Mouse (Mus musculus) intestine, postnatal 0 days (tissue): Measurements from ENCODE around the gene Fbxo9. TPM values are rescaled to one million over a fixed set of nuclear protein-coding genes. Genes with fewer than 3 reads are reported as not detected.
A peak's percentile ranks its signal among the peaks of the same experiment; 100 is the strongest.

ENCODE experiments used
- ATAC-seq: fragments of 200-750 bp; cut with Nextera tagmentation; 2 replicates; pipeline ENCODE4 v1.8.0; 2017; ENCODE audit warnings: mild to moderate bottlenecking, moderate TSS enrichment, moderate library complexity
- H3K27ac ChIP-seq: fragments of 300-500 bp; sonication (generic); 2 replicates; pipeline ENCODE4 v1.5.1; 2014; ENCODE audit warnings: mild to moderate bottlenecking, low read depth, low read length, moderate library complexity
- H3K27me3 ChIP-seq: fragments of 300-500 bp; sonication (generic); replicated peaks from 2 replicates; pipeline ENCODE4 v1.6.1; 2014; ENCODE audit warnings: low read length, mixed read lengths; ENCODE audit not compliant: control insufficient read depth, insufficient read depth
- H3K36me3 ChIP-seq: fragments of 300-500 bp; sonication (generic); 2 replicates; pipeline ENCODE4 v1.6.1; 2014; ENCODE audit warnings: mild to moderate bottlenecking, moderate library complexity; ENCODE audit not compliant: control insufficient read depth, insufficient read depth
- H3K4me1 ChIP-seq: fragments of 300-500 bp; sonication (generic); replicated peaks from 2 replicates; pipeline ENCODE4 v1.6.1; 2014; ENCODE audit warnings: antibody characterized with exemption, low read length, mixed read lengths; ENCODE audit not compliant: control insufficient read depth, insufficient read depth
- H3K4me2 ChIP-seq: fragments of 300-500 bp; sonication (generic); replicated peaks from 2 replicates; pipeline ENCODE4 v1.6.1; 2014; ENCODE audit warnings: low read depth, mild to moderate bottlenecking, moderate library complexity
- H3K4me3 ChIP-seq: fragments of 300-500 bp; sonication (generic); 2 replicates; pipeline ENCODE4 v1.5.1; 2014; ENCODE audit warnings: low read depth, low read length
- H3K9ac ChIP-seq: fragments of 300-500 bp; sonication (generic); 2 replicates; pipeline ENCODE4 v1.6.1; 2014; ENCODE audit warnings: mild to moderate bottlenecking, low read depth, low read length
- H3K9me3 ChIP-seq: fragments of 300-500 bp; sonication (generic); 2 replicates; pipeline ENCODE4 v1.6.1; 2016; ENCODE audit warnings: mixed run types; ENCODE audit not compliant: control insufficient read depth
- CTCF ChIP-seq: sonication (generic); IDR thresholded peaks from 2 replicates; pipeline ENCODE4 v1.5.1; 2016; ENCODE audit warnings: low read depth, mild to moderate bottlenecking, control low read depth, antibody characterized with exemption, moderate library complexity
- WGBS: fragments of 180-500 bp; shearing (Covaris S2); extraction: QIAGEN DNeasy Blood & Tissue Kit; methylation state at CpG from one replicate; pipeline ENCODE4 v1.1.7; 2014; 5-methylcytosine and 5-hydroxymethylcytosine counted together
- polyA plus RNA-seq: library from polyadenylated mRNA; unstranded; fragments of >200 nt; fragmentation: Nextera tagmentation; extraction: Ambion mirVana; gene quantifications from 2 replicates; pipeline ENCODE4 v1.2.1, GENCODE M21; 2015

Fbxo9 gene
- polyA plus RNA-seq, 1 experiment from 2014 or later: 40.2 TPM

DNA sequence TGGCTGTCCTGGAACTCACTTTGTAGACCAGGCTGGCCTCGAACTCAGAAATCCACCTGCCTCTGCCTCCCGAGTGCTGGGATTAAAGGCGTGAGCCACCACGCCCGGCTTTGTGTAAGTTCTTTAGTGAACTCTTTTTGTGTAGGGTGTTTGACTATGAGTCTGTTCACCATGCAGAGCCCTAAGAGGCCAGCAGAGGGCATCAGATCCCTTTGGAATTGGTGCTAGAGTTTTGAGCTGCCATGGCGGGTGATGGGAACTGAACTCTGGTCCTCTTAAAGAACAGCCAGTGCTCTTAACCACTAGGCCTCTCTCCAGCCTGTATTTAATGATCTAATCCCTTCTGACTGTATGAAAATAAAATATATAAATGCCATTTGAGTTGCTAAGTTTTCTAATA lies 12.5 kb downstream of the Fbxo9 start:
- H3K4me1 ChIP-seq: no peaks in the 10 kb centered on the region
- no peaks in the 10 kb centered on the region for H3K9me3 ChIP-seq
- peaks cover 77% of the 10 kb centered on the region for H3K36me3 ChIP-seq
- TF ChIP-seq CTCF: peak; percentile 58
- no peak overlapping the region for H3K27ac ChIP-seq
- WGBS: 95% methylated on average over 5 of the region's 6 CpGs
- H3K4me2 ChIP-seq: no peak overlapping the region
- H3K9ac ChIP-seq: no peak overlapping the region
- no peaks in the 10 kb centered on the region for H3K27me3 ChIP-seq
- no peak overlapping the region for H3K4me3 ChIP-seq
- ATAC-seq: no peak

DNA sequence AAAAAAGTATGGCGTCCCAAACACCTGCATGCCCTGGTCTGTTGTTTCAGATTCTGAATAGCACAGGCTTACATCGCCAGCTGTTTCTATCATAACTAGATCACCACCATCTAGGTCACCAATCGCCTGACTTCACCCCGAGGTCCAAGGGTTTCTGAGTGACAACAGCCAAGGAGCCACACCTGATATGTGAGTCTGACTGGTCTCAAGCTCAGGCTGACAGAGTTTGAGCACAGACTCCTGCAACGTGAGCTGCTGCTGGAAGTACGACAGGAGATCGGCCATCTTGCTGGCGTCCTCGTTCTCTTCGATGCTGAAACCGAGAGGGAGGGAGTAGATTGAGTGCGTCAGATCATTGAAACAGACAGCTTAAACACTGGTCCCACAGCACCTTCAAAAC lies 13.2 kb downstream of the Fbxo9 start:
- Histone ChIP-seq H3K27me3 (no peaks in the 10 kb centered on the region), H3K36me3 (peaks cover 70% of the 10 kb centered on the region), H3K9ac (no peak overlapping the region), H3K27ac (no peak overlapping the region), H3K4me3 (no peak overlapping the region), H3K4me1 (no peaks in the 10 kb centered on the region), H3K4me2 (no peak overlapping the region), H3K9me3 (no peaks in the 10 kb centered on the region)
- 92% methylated on average over 12 of the region's 12 CpGs for WGBS
- no peak for TF ChIP-seq CTCF
- ATAC-seq: no peak

GRCm38 (mm10) chr9:78090596-78090995 lies 18.3 kb downstream of the Fbxo9 start:
- Histone ChIP-seq H3K9me3 (no peaks in the 10 kb centered on the region), H3K27ac (no peak overlapping the region), H3K4me3 (no peak overlapping the region), H3K9ac (no peak overlapping the region), H3K36me3 (peaks cover 52% of the 10 kb centered on the region), H3K4me2 (no peak overlapping the region), H3K27me3 (no peaks in the 10 kb centered on the region), H3K4me1 (peaks cover 4% of the 10 kb centered on the region; the same call in 1 of the 2 replicates)
- TF ChIP-seq CTCF: no peak
- 95% methylated on average over 3 of the region's 3 CpGs for WGBS
- no peak for ATAC-seq

- no peak for ATAC-seq
- Histone ChIP-seq H3K9me3 (no peaks in the 10 kb centered on the region), H3K4me2 (no peak overlapping the region), H3K4me1 (peaks cover 4% of the 10 kb centered on the region; the same call in 1 of the 2 replicates), H3K36me3 (peaks cover 52% of the 10 kb centered on the region), H3K4me3 (no peak overlapping the region), H3K27me3 (no peaks in the 10 kb centered on the region), H3K9ac (no peak overlapping the region), H3K27ac (no peak overlapping the region)
- 82% methylated on average over 1 of the region's 1 CpGs for whole genome bisulfite sequencing
- TF ChIP-seq CTCF: no peak
These were observed 19.0 kb downstream of the Fbxo9 start for GRCm38 (mm10) chr9:78089906-78090305.

DNA sequence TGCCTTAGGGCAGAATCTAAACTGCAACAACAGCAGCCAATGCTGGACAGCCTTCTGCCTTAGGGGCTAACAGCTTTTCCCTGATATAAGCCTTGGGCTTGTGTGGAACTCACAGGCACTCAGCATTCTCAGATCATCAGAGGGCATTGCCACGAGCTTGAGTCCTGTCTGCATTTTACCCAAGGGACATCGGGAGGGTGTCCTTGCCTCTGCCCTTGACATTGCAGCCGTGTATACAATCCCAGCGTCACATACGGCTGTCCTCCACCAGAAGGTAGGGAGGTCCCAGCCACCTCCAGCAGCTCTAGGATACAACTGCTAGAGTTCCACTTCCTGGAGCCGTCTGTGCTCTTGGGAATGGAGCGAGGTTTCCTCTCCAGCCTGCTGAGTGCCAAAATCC lies 19.9 kb downstream of the Fbxo9 start:
- Histone ChIP-seq H3K4me1 (peaks cover 4% of the 10 kb centered on the region; the same call in 1 of the 2 replicates), H3K4me2 (no peak overlapping the region), H3K27ac (no peak overlapping the region), H3K9ac (no peak overlapping the region), H3K4me3 (no peak overlapping the region), H3K27me3 (no peaks in the 10 kb centered on the region), H3K36me3 (peaks cover 55% of the 10 kb centered on the region), H3K9me3 (no peaks in the 10 kb centered on the region)
- ATAC-seq: no peak
- TF ChIP-seq CTCF: no peak
- WGBS: 80% methylated on average over 7 of the region's 7 CpGs

DNA sequence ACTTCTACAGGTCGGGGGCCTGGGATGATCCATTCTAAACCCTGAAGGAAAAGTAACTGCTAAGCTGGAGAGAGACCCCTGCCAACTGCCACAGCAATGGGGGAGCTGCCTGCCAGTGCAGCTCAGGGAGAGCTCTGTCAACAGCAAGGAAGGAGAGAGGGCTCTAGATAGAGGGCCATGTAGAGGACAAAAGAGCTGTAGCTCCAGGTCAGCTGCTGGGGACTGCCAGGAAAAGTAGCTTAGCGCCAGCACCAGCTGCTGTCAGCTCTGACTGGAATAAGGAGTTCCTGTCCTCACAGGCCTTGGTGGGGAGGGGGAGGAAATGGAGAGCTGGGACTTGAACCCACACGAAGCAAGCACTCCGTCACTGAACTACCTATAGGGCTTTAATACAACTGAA lies 20.3 kb downstream of the Fbxo9 start:
- H3K4me2 ChIP-seq: no peak overlapping the region
- 78% methylated on average over 4 of the region's 4 CpGs for WGBS
- H3K4me1 ChIP-seq: peaks cover 4% of the 10 kb centered on the region; the same call in 1 of the 2 replicates
- no peak overlapping the region for H3K4me3 ChIP-seq
- no peak overlapping the region for H3K27ac ChIP-seq
- no peak for ATAC-seq
- H3K9ac ChIP-seq: no peak overlapping the region
- no peaks in the 10 kb centered on the region for H3K27me3 ChIP-seq
- no peak for TF ChIP-seq CTCF
- H3K9me3 ChIP-seq: no peaks in the 10 kb centered on the region
- peaks cover 55% of the 10 kb centered on the region for H3K36me3 ChIP-seq

GRCm38 (mm10) chr9:78087751-78088150 lies 21.1 kb downstream of the Fbxo9 start:
- peaks cover 51% of the 10 kb centered on the region for H3K36me3 ChIP-seq
- TF ChIP-seq CTCF: no peak
- 90% methylated on average over 9 of the region's 9 CpGs for WGBS

More at GRCm38 (mm10) chr9:78087751-78088150, 21.1 kb downstream of the Fbxo9 start:
- no peak overlapping the region for H3K4me2 ChIP-seq
- H3K9ac ChIP-seq: no peak overlapping the region
- ATAC-seq: no peak
- H3K27me3 ChIP-seq: no peaks in the 10 kb centered on the region
- no peaks in the 10 kb centered on the region for H3K9me3 ChIP-seq
- no peak overlapping the region for H3K4me3 ChIP-seq
- H3K27ac ChIP-seq: no peak overlapping the region
- peaks cover 4% of the 10 kb centered on the region; the same call in 1 of the 2 replicates for H3K4me1 ChIP-seq
